Mouse (Mus musculus) liver, embryonic 12.5 days (tissue): ENCODE measurements around the gene Gse1. TPM values are rescaled to one million over a fixed set of nuclear protein-coding genes. Genes with fewer than 3 reads are reported as not detected.

Experiments
- ATAC-seq: fragments of 200-750 bp; cut with Nextera tagmentation; 2 replicates; pipeline ENCODE4 v1.8.0; 2017; ENCODE audit warnings: moderate number of reproducible peaks, mild to moderate bottlenecking, moderate library complexity
- H3K27ac ChIP-seq: fragments of 300-500 bp; sonication (generic); 2 replicates; pipeline ENCODE4 v1.5.1; 2016; ENCODE audit warnings: mild to moderate bottlenecking
- H3K27me3 ChIP-seq: fragments of 300-500 bp; sonication (generic); replicated peaks from 2 replicates; pipeline ENCODE4 v1.6.1; 2016; ENCODE audit warnings: mild to moderate bottlenecking, moderate library complexity
- H3K36me3 ChIP-seq: fragments of 300-500 bp; sonication (generic); 2 replicates; pipeline ENCODE4 v1.6.1; 2016; ENCODE audit warnings: mild to moderate bottlenecking, moderate library complexity
- H3K4me1 ChIP-seq: fragments of 300-500 bp; sonication (generic); 2 replicates; pipeline ENCODE4 v1.6.1; 2016
- H3K4me2 ChIP-seq: fragments of 300-500 bp; sonication (generic); 2 replicates; pipeline ENCODE4 v1.6.1; 2016; ENCODE audit warnings: mild to moderate bottlenecking, moderate library complexity
- H3K4me3 ChIP-seq: fragments of 300-500 bp; sonication (generic); 2 replicates; pipeline ENCODE4 v1.5.1; 2016; ENCODE audit warnings: mild to moderate bottlenecking, moderate library complexity
- H3K9ac ChIP-seq: fragments of 300-500 bp; sonication (generic); 2 replicates; pipeline ENCODE4 v1.6.1; 2016; ENCODE audit warnings: mild to moderate bottlenecking, moderate library complexity
- H3K9me3 ChIP-seq: fragments of 300-500 bp; sonication (generic); replicated peaks from 2 replicates; pipeline ENCODE4 v1.6.1; 2016; ENCODE audit warnings: mild to moderate bottlenecking, moderate library complexity
- WGBS: fragments of 180-500 bp; shearing (Covaris S2); methylation state at CpG from one replicate; pipeline ENCODE4 v1.1.7; 2016; ENCODE audit not compliant: insufficient replicate concordance; 5-methylcytosine and 5-hydroxymethylcytosine counted together
- polyA plus RNA-seq: library from polyadenylated mRNA; unstranded; fragments of >200 nt; fragmentation: Nextera tagmentation; extraction: Ambion mirVana; gene quantifications from 2 replicates; pipeline ENCODE4 v1.2.1, GENCODE M21; 2016

The Gse1 gene
- polyA plus RNA-seq, 1 experiment from 2014 or later: 15.9 TPM

- Histone ChIP-seq H3K9me3 (no peaks in the 10 kb centered on the region), H3K27me3 (peaks cover 62% of the 10 kb centered on the region), H3K9ac (no peak overlapping the region), H3K4me2 (no peak overlapping the region), H3K4me1 (peaks cover 11% of the 10 kb centered on the region), H3K4me3 (no peak overlapping the region), H3K36me3 (no peaks in the 10 kb centered on the region), H3K27ac (no peak overlapping the region)
- ATAC-seq: no peak
- 65% methylated on average over 18 of the region's 18 CpGs for WGBS
Measured at GRCm38 (mm10) chr8:120309326-120309725, 81.1 kb downstream of the Gse1 start.

GRCm38 (mm10) chr8:120310063-120310462 is 81.8 kb downstream of the Gse1 start:
- Histone ChIP-seq H3K27ac (no peak overlapping the region), H3K4me3 (no peak overlapping the region), H3K27me3 (peaks cover 62% of the 10 kb centered on the region), H3K9me3 (no peaks in the 10 kb centered on the region), H3K4me2 (no peak overlapping the region), H3K9ac (no peak overlapping the region), H3K4me1 (peaks cover 11% of the 10 kb centered on the region), H3K36me3 (no peaks in the 10 kb centered on the region)
- WGBS: 62% methylated on average over 5 of the region's 5 CpGs
- no peak for ATAC-seq

DNA sequence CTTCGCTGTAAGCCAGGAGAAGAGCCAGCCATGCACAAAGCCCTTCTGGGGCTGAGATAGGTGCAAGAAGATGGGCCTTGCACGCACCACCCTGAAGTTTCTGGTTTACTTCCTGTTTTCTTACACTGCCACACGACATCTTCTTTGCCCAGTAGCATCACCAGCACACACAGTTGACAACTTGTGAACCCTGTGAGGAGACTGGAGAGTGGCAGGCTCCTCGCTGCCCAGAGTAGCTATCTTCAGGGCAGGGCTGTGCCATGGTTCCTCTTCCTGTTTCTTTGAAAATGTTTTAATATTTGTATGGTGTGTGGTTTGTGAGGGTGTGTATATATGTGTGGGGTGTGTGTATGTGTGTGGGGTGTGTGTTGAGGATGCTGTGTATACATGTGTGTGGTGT is 84.2 kb downstream of the Gse1 start:
- Histone ChIP-seq H3K27ac (no peak overlapping the region), H3K9me3 (no peaks in the 10 kb centered on the region), H3K36me3 (no peaks in the 10 kb centered on the region), H3K27me3 (peaks cover 44% of the 10 kb centered on the region), H3K4me2 (no peak overlapping the region), H3K9ac (no peak overlapping the region), H3K4me1 (peaks cover under 1% of the 10 kb centered on the region; the same call in 1 of the 2 replicates), H3K4me3 (no peak overlapping the region)
- 49% methylated on average over 4 of the region's 4 CpGs for WGBS
- ATAC-seq: no peak

- WGBS: 79% methylated on average over 3 of the region's 3 CpGs
- H3K36me3 ChIP-seq: no peaks in the 10 kb centered on the region
- H3K4me2 ChIP-seq: no peak overlapping the region
- H3K4me1 ChIP-seq: 0 out of 2 replicates have a peak, but pooled peaks cover 1% of the 10 kb centered on the region
- ATAC-seq: no peak
- H3K4me3 ChIP-seq: no peak overlapping the region
- H3K27me3 ChIP-seq: peaks cover 31% of the 10 kb centered on the region
- H3K27ac ChIP-seq: no peak overlapping the region
- H3K9ac ChIP-seq: no peak overlapping the region
- H3K9me3 ChIP-seq: no peaks in the 10 kb centered on the region
Measured at GRCm38 (mm10) chr8:120313674-120314073, 85.4 kb downstream of the Gse1 start.

DNA sequence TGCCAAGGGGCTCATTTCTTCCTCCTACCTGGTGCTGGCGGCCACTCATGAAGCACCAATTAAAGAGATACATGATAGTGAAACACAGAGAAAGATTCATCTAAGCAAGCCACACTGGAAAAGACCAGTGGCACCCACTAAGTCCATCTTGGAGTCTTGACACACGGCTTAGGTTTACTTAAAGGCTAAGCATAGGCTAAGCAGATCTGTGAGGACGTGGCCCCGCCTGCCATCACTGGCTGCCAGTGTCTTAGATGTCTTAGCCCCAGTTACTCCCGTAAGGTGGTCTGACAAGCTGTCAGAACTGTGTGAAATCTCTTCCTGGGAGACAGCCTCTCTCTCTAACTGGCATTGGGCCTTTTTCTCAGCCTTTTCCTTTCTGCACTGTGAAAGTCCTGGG is 86.7 kb downstream of the Gse1 start:
- 71% methylated on average over 5 of the region's 5 CpGs for WGBS
- no peaks in the 10 kb centered on the region for H3K36me3 ChIP-seq
- no peak for ATAC-seq

DNA sequence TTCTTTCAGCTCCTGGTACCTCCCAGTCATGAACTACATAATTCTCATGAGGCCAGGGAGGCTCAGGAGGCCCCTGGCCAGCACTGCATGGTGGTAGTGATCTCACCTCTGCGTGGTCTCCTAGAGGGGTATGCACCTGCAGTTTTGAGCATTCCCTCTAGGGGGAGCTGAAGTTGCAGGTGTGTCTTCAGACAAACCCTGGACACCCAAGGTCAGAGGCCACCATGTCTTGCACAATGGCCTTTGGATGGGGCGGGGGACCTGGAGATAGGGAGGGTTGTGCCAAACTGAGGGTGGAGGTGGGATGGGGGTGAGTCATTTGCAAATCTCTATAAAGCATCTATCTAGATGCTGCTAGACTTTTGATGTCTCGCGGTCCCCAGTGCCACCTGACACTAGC is 87.4 kb downstream of the Gse1 start:
- no peak for ATAC-seq
- Histone ChIP-seq H3K27ac (no peak overlapping the region), H3K9ac (no peak overlapping the region), H3K4me1 (peaks cover 20% of the 10 kb centered on the region), H3K4me2 (no peak overlapping the region), H3K36me3 (no peaks in the 10 kb centered on the region), H3K27me3 (peaks cover 12% of the 10 kb centered on the region; the same call in 1 of the 2 replicates), H3K4me3 (no peak overlapping the region), H3K9me3 (no peaks in the 10 kb centered on the region)
- whole genome bisulfite sequencing: 64% methylated on average over 4 of the region's 4 CpGs

More for the DNA sequence above, 86.7 kb downstream of the Gse1 start:
- H3K9ac ChIP-seq: no peak overlapping the region
- H3K27me3 ChIP-seq: peaks cover 19% of the 10 kb centered on the region; the same call in 1 of the 2 replicates
- H3K27ac ChIP-seq: no peak overlapping the region
- H3K4me1 ChIP-seq: peaks cover 14% of the 10 kb centered on the region
- no peak overlapping the region for H3K4me3 ChIP-seq
- no peaks in the 10 kb centered on the region for H3K9me3 ChIP-seq
- H3K4me2 ChIP-seq: no peak overlapping the region

GRCm38 (mm10) chr8:120316707-120317106 is 88.5 kb downstream of the Gse1 start:
- ATAC-seq: no peak
- Histone ChIP-seq H3K4me2 (no peak overlapping the region), H3K36me3 (no peaks in the 10 kb centered on the region)

GRCm38 (mm10) chr8:120317118-120317824 is 89.0 kb downstream of the Gse1 start:
- no peak overlapping the region for H3K4me2 ChIP-seq
- no peaks in the 10 kb centered on the region for H3K36me3 ChIP-seq
- 0 out of 2 replicates have a peak, but pooled peaks cover 8% of the 10 kb centered on the region for H3K27me3 ChIP-seq
- 79% methylated on average over 21 of the region's 21 CpGs for WGBS
- H3K4me1 ChIP-seq: peaks cover 24% of the 10 kb centered on the region
- H3K9me3 ChIP-seq: no peaks in the 10 kb centered on the region
- ATAC-seq: no peak
- no peak overlapping the region for H3K27ac ChIP-seq
- H3K9ac ChIP-seq: no peak overlapping the region
- no peak overlapping the region for H3K4me3 ChIP-seq

More at GRCm38 (mm10) chr8:120316707-120317106, 88.5 kb downstream of the Gse1 start:
- H3K9me3 ChIP-seq: no peaks in the 10 kb centered on the region
- H3K9ac ChIP-seq: no peak overlapping the region
- no peak overlapping the region for H3K27ac ChIP-seq
- H3K4me1 ChIP-seq: peaks cover 20% of the 10 kb centered on the region
- 0 out of 2 replicates have a peak, but pooled peaks cover 8% of the 10 kb centered on the region for H3K27me3 ChIP-seq
- WGBS: 76% methylated on average over 7 of the region's 7 CpGs
- no peak overlapping the region for H3K4me3 ChIP-seq

DNA sequence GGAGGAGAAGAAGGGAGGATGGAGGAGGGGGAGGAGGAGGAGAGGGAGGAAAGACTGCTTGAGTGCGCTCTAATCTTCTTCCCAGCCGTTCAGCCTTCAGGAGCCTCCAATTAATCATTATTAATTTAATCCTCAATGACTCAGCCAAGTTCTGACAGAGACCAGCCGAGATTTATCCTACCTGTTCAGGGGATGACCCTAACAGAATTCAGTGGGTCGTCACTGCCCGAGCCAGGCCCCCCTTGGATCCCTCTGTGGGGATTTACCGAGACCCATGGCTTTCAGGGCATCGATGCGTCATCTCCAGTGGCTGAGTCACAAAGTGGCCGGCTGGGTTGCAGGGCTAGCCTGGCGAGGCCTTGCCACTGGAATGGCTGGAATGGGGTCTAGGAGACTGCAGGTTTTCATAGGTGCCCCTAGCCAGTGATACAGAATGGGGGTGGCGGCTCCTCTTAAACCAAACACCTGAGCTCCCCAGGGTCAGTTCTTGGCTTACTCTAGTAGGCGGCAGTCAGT is 90.3 kb downstream of the Gse1 start:
- 68% methylated on average over 12 of the region's 12 CpGs for WGBS
- Histone ChIP-seq H3K9ac (no peak overlapping the region), H3K27me3 (0 out of 2 replicates have a peak, but pooled peaks cover 6% of the 10 kb centered on the region), H3K4me2 (no peak overlapping the region), H3K4me3 (no peak overlapping the region), H3K9me3 (no peaks in the 10 kb centered on the region), H3K4me1 (peaks cover 37% of the 10 kb centered on the region), H3K27ac (no peak overlapping the region), H3K36me3 (no peaks in the 10 kb centered on the region)
- ATAC-seq: no peak

DNA sequence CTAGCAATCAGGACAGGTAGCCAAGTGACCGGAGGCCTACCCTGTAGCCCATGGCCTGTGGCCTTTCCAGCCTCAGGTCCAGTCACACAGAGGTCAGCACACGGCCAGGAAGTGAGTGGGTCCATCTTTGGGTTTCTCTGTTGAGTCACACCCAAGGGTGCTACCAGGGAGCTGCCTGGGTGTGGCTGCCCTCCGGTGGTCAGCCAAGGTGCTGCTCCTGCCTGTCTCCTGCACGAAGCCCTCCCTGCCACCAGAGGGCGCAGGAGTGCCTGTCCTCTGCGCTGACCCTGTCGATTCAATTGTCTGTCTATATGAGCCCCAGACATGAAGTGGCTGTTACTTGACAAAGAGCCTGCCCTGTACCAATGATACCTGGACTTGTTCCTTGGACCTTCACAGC is 91.2 kb downstream of the Gse1 start:
- peak overlapping the region; percentile 39; the same call in 1 of the 2 replicates for H3K27ac ChIP-seq
- no peaks in the 10 kb centered on the region for H3K9me3 ChIP-seq
- peaks cover 46% of the 10 kb centered on the region for H3K4me1 ChIP-seq
- H3K4me3 ChIP-seq: no peak overlapping the region
- no peak overlapping the region for H3K9ac ChIP-seq
- peak; percentile 73 for ATAC-seq
- H3K36me3 ChIP-seq: no peaks in the 10 kb centered on the region
- WGBS: 15% methylated on average over 7 of the region's 7 CpGs
- peak overlapping the region; percentile 50 for H3K4me2 ChIP-seq
- 0 out of 2 replicates have a peak, but pooled peaks cover 6% of the 10 kb centered on the region for H3K27me3 ChIP-seq

GRCm38 (mm10) chr8:120320146-120320545 is 91.9 kb downstream of the Gse1 start:
- WGBS: 82% methylated on average over 5 of the region's 5 CpGs
- peaks cover 53% of the 10 kb centered on the region for H3K4me1 ChIP-seq
- no peaks in the 10 kb centered on the region for H3K36me3 ChIP-seq

DNA sequence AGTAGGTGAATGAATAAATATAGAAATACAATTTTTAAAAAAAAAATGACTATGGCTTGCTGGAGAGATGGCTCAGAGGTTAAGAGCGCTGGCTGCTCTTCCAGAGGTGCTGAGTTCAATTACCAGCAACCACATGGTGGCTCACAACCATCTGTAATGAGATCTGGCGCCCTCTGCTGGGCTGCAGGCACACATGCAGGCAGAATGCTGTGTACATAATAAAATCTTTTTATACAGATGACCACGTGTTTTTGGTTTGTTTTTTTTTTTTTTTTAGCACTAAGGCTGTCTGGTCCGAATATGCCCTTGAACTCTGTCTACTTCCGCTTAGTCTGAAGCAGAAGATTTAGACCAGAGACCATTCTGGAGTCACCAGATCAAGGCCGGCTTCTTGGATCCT is 93.5 kb downstream of the Gse1 start:
- H3K4me1 ChIP-seq: peaks cover 69% of the 10 kb centered on the region
- no peak overlapping the region for H3K4me2 ChIP-seq
- ATAC-seq: no peak
- no peak overlapping the region for H3K27ac ChIP-seq
- no peak overlapping the region for H3K9ac ChIP-seq
- no peaks in the 10 kb centered on the region for H3K36me3 ChIP-seq
- 26% methylated on average over 6 of the region's 6 CpGs for WGBS
- H3K4me3 ChIP-seq: no peak overlapping the region
- no peaks in the 10 kb centered on the region for H3K9me3 ChIP-seq
- 0 out of 2 replicates have a peak, but pooled peaks cover 6% of the 10 kb centered on the region for H3K27me3 ChIP-seq

More at GRCm38 (mm10) chr8:120320146-120320545, 91.9 kb downstream of the Gse1 start:
- Histone ChIP-seq H3K9ac (no peak overlapping the region), H3K27me3 (0 out of 2 replicates have a peak, but pooled peaks cover 6% of the 10 kb centered on the region), H3K4me2 (peak overlapping the region; percentile 50; the same call in 1 of the 2 replicates), H3K4me3 (no peak overlapping the region), H3K27ac (no peak overlapping the region), H3K9me3 (no peaks in the 10 kb centered on the region)
- ATAC-seq: no peak
